In genomic region chr19:49131664-49132063, GRCm38 (mm10) we compare ENCODE assay signal across 29 mouse cellular contexts.
DNase-seq lines count a peak whose midpoint lies in the region; ATAC-seq and TF ChIP-seq lines count a peak whose summit lies in the region.
"Had no signal": no experiment of that assay in that cellular context is flagged by ENCODE, and none has a peak within 500 bp of the region (broad histone marks: within the 10 kb centered on the region; RNA-seq: fewer than 3 reads in every experiment).

No protein-coding gene starts in this region.

- H3K27ac ChIP-seq in forebrain, embryonic 16.5 days (ENCODE audit: low read length), result no peak overlapping the region
- no peak overlapping the region for H3K27ac ChIP-seq in forebrain, postnatal 0 days (ENCODE audit: low read depth, low read length)
- no peak overlapping the region for H3K27ac ChIP-seq in midbrain, embryonic 11.5 days (ENCODE audit: low read depth, low read length)
- no peak overlapping the region for H3K27ac ChIP-seq in midbrain, postnatal 0 days (ENCODE audit: low read depth, low read length)
- 0 out of 2 replicates have a peak overlapping the region, but pooled peaks have one; percentile 43 for H3K27ac ChIP-seq in midbrain, embryonic 14.5 days (replicated peaks; ENCODE audit: low read depth, low read length)
- H3K27ac ChIP-seq: hindbrain, embryonic 15.5 days; intestine, embryonic 15.5 days; layer of hippocampus, adult 2 months; left cerebral cortex, adult 2 months; limb, embryonic 12.5 days; liver, embryonic 15.5 days; stomach, embryonic 15.5 days had no signal

- no peaks in the 10 kb centered on the region for H3K27me3 ChIP-seq in forebrain, embryonic 16.5 days (replicated peaks; ENCODE audit: control insufficient read depth, insufficient read depth, low read length)
- no peaks in the 10 kb centered on the region for H3K27me3 ChIP-seq in forebrain, postnatal 0 days (ENCODE audit: insufficient read depth, low read length)
- no peaks in the 10 kb centered on the region for H3K27me3 ChIP-seq in midbrain, embryonic 11.5 days (ENCODE audit: control insufficient read depth, insufficient read depth, low read length)
- H3K27me3 ChIP-seq in midbrain, postnatal 0 days (ENCODE audit: insufficient read depth, low read length), result no peaks in the 10 kb centered on the region
- no peaks in the 10 kb centered on the region for H3K27me3 ChIP-seq in midbrain, embryonic 14.5 days (ENCODE audit: control insufficient read depth, insufficient read depth, low read length)
- H3K27me3 ChIP-seq: hindbrain, embryonic 15.5 days; intestine, embryonic 15.5 days; limb, embryonic 12.5 days; liver, embryonic 15.5 days; stomach, embryonic 15.5 days had no signal

- H3K9ac ChIP-seq in forebrain, embryonic 16.5 days (replicated peaks; ENCODE audit: low read depth, low read length), result no peak overlapping the region
- H3K9ac ChIP-seq in forebrain, postnatal 0 days, result no peak overlapping the region
- no peak overlapping the region for H3K9ac ChIP-seq in midbrain, embryonic 11.5 days (ENCODE audit: low read length)
- no peak overlapping the region for H3K9ac ChIP-seq in midbrain, postnatal 0 days (replicated peaks; ENCODE audit: low read length, poor library complexity, severe bottlenecking)
- H3K9ac ChIP-seq in midbrain, embryonic 14.5 days (replicated peaks; ENCODE audit: low read length), result no peak overlapping the region
- H3K9ac ChIP-seq: hindbrain, embryonic 15.5 days; intestine, embryonic 15.5 days; limb, embryonic 12.5 days; liver, embryonic 15.5 days; lung, embryonic 14.5 days; stomach, embryonic 15.5 days had no signal

- no peaks in the 10 kb centered on the region for H3K36me3 ChIP-seq in forebrain, embryonic 16.5 days (ENCODE audit: control insufficient read depth, insufficient read depth)
- no peaks in the 10 kb centered on the region for H3K36me3 ChIP-seq in forebrain, postnatal 0 days (ENCODE audit: insufficient read depth)
- H3K36me3 ChIP-seq in midbrain, embryonic 11.5 days (ENCODE audit: control insufficient read depth, insufficient read depth, low read length), result no peaks in the 10 kb centered on the region
- H3K36me3 ChIP-seq in midbrain, postnatal 0 days (ENCODE audit: insufficient read depth, low read length), result no peaks in the 10 kb centered on the region
- H3K36me3 ChIP-seq in midbrain, embryonic 14.5 days (ENCODE audit: control insufficient read depth, insufficient read depth, low read length), result no peaks in the 10 kb centered on the region
- H3K36me3 ChIP-seq: G1E; hindbrain, embryonic 15.5 days; intestine, embryonic 15.5 days; limb, embryonic 12.5 days; liver, embryonic 15.5 days; stomach, embryonic 15.5 days had no signal

- no peak for TF ChIP-seq CTCF in forebrain, postnatal 0 days (IDR thresholded peaks at IDR 0.05; ENCODE audit: low read depth)
- TF ChIP-seq CTCF in midbrain, postnatal 0 days (IDR thresholded peaks at IDR 0.05), result no peak

- DNase-seq in embryo, embryonic 10.5 days (ENCODE audit: low spot score), result peak; percentile 3
- DNase-seq in embryo, embryonic 10 days (ENCODE audit: low spot score), result no peak
- no peak for DNase-seq in forebrain, postnatal 0 days
- DNase-seq in midbrain, embryonic 11.5 days (ENCODE audit: low spot score, missing footprints), result no peak
- DNase-seq in midbrain, postnatal 0 days (ENCODE audit: low spot score), result no peak
- peak; percentile 56 for DNase-seq in midbrain, embryonic 14.5 days
- DNase-seq in Muller cell, postnatal 12 days (ENCODE audit: inconsistent ontology term), result no peak
- DNase-seq: adrenal gland, postnatal 25 days; cerebellum, adult 8-10 months; cerebellum, postnatal 25 days; gastrocnemius, postnatal 14 days; heart, postnatal 14 days; kidney, adult 2 months; kidney, postnatal 36 days; lung, embryonic 14.5 days; lung, postnatal 14 days; right cerebral cortex, postnatal 25 days; thymus, postnatal 14 days had no signal

- H3K4me2 ChIP-seq in forebrain, embryonic 16.5 days (ENCODE audit: low read length), result no peak overlapping the region
- H3K4me2 ChIP-seq in forebrain, postnatal 0 days (ENCODE audit: low read depth), result no peak overlapping the region
- no peak overlapping the region for H3K4me2 ChIP-seq in midbrain, embryonic 11.5 days
- H3K4me2 ChIP-seq in midbrain, postnatal 0 days (ENCODE audit: low read depth, low read length, poor library complexity, severe bottlenecking), result no peak overlapping the region
- H3K4me2 ChIP-seq in midbrain, embryonic 14.5 days (ENCODE audit: low read length), result no peak overlapping the region
- H3K4me2 ChIP-seq: hindbrain, embryonic 15.5 days; intestine, embryonic 15.5 days; limb, embryonic 12.5 days; liver, embryonic 15.5 days; lung, embryonic 14.5 days; stomach, embryonic 15.5 days had no signal

- no peaks in the 10 kb centered on the region for H3K9me3 ChIP-seq in forebrain, embryonic 16.5 days (ENCODE audit: control insufficient read depth, low read length)
- H3K9me3 ChIP-seq in forebrain, postnatal 0 days (ENCODE audit: low read length), result no peaks in the 10 kb centered on the region
- no peaks in the 10 kb centered on the region for H3K9me3 ChIP-seq in midbrain, embryonic 11.5 days (ENCODE audit: control insufficient read depth, low read length)
- H3K9me3 ChIP-seq in midbrain, postnatal 0 days (ENCODE audit: low read length), result no peaks in the 10 kb centered on the region
- no peaks in the 10 kb centered on the region for H3K9me3 ChIP-seq in midbrain, embryonic 14.5 days (ENCODE audit: control insufficient read depth, low read length)
- H3K9me3 ChIP-seq: hindbrain, embryonic 15.5 days; intestine, embryonic 15.5 days; limb, embryonic 12.5 days; liver, embryonic 15.5 days; stomach, embryonic 15.5 days had no signal

- no peaks in the 10 kb centered on the region for H3K4me1 ChIP-seq in forebrain, embryonic 16.5 days (replicated peaks; ENCODE audit: control insufficient read depth, insufficient read depth, low read length)
- no peaks in the 10 kb centered on the region for H3K4me1 ChIP-seq in forebrain, postnatal 0 days (ENCODE audit: insufficient read depth)
- H3K4me1 ChIP-seq in midbrain, embryonic 11.5 days (ENCODE audit: control insufficient read depth, insufficient read depth, low read length), result peaks cover 7% of the 10 kb centered on the region
- H3K4me1 ChIP-seq in midbrain, postnatal 0 days (ENCODE audit: insufficient read depth, low read length), result no peaks in the 10 kb centered on the region
- peaks cover 3% of the 10 kb centered on the region; the same call in 1 of the 2 replicates for H3K4me1 ChIP-seq in midbrain, embryonic 14.5 days (ENCODE audit: control insufficient read depth, insufficient read depth, low read length)
- H3K4me1 ChIP-seq: hindbrain, embryonic 15.5 days; intestine, embryonic 15.5 days; limb, embryonic 12.5 days; liver, embryonic 15.5 days; stomach, embryonic 15.5 days had no signal

- ATAC-seq in forebrain, embryonic 16.5 days, result peak; percentile 71
- ATAC-seq in forebrain, postnatal 0 days, result no peak; the same call in 1 of the 2 replicates
- ATAC-seq in midbrain, embryonic 11.5 days (ENCODE audit: low FRiP score), result peak; percentile 57; the same call in 1 of the 2 replicates
- ATAC-seq in midbrain, postnatal 0 days (ENCODE audit: low FRiP score), result no peak
- no peak for ATAC-seq in midbrain, embryonic 14.5 days (ENCODE audit: low FRiP score, low TSS enrichment)
- ATAC-seq: intestine, embryonic 15.5 days had no signal

- H3K4me3 ChIP-seq in forebrain, embryonic 16.5 days (replicated peaks; ENCODE audit: low read length), result no peak overlapping the region
- H3K4me3 ChIP-seq in forebrain, postnatal 0 days (ENCODE audit: low read depth, low read length), result no peak overlapping the region
- no peak overlapping the region for H3K4me3 ChIP-seq in midbrain, embryonic 11.5 days (ENCODE audit: low read depth, low read length)
- H3K4me3 ChIP-seq in midbrain, postnatal 0 days (ENCODE audit: low read depth, low read length), result no peak overlapping the region
- no peak overlapping the region for H3K4me3 ChIP-seq in midbrain, embryonic 14.5 days (replicated peaks; ENCODE audit: low read depth, low read length)
- H3K4me3 ChIP-seq: erythroblast, embryonic 14.5 days; hindbrain, embryonic 15.5 days; intestine, embryonic 15.5 days; layer of hippocampus, adult 2 months; left cerebral cortex, adult 2 months; limb, embryonic 12.5 days; liver, embryonic 15.5 days; myocyte; stomach, embryonic 15.5 days had no signal

- WGBS in forebrain, embryonic 16.5 days, result 2% methylated on average over 4 of the region's 4 CpGs
- 3% methylated on average over 4 of the region's 4 CpGs for WGBS in forebrain, postnatal 0 days
- WGBS in midbrain, embryonic 11.5 days, result 18% methylated on average over 4 of the region's 4 CpGs
- 10% methylated on average over 4 of the region's 4 CpGs for WGBS in midbrain, postnatal 0 days
- WGBS in midbrain, embryonic 14.5 days, result 6% methylated on average over 4 of the region's 4 CpGs

Comparison
In these comparisons a context has a peak if more than half of its experiments do, and no peak if none do; other contexts are left out.
1. DNase-seq: peak in embryo, embryonic 10.5 days (single experiment) and midbrain, embryonic 14.5 days (single experiment); none in embryo, embryonic 10 days (single experiment), forebrain, postnatal 0 days (single experiment), midbrain, embryonic 11.5 days (single experiment), midbrain, postnatal 0 days (single experiment) and Muller cell, postnatal 12 days (single experiment).
2. ATAC-seq: peak in forebrain, embryonic 16.5 days (single experiment) and midbrain, embryonic 11.5 days (single experiment); none in forebrain, postnatal 0 days (single experiment), midbrain, postnatal 0 days (single experiment) and midbrain, embryonic 14.5 days (single experiment).